Mouse (Mus musculus) frontal cortex, adult (tissue): ENCODE results near the gene Cstl1.
"Not testable (repeated sequence)": the region's sequence is repeated elsewhere in the genome, so short reads cannot be mapped to it uniquely, and the experiment has no call there.

ENCODE experiments used
- ATAC-seq: cut with Nextera tagmentation; 2 replicates; pipeline ENCODE4 v1.9.2; 2017; ENCODE audit warnings: mild to moderate bottlenecking, moderate library complexity, mixed read lengths; ENCODE audit not compliant: low TSS enrichment

Cstl1 gene

GRCm38 (mm10) chr2:148750058-148750457 is at the start of gene Cstl1:
Gene Cstl1, plus strand, starts transcription at chr2:148750358.
- no peak for ATAC-seq

GRCm38 (mm10) chr2:148706409-148707201 is 43.6 kb upstream of the Cstl1 start:
- ATAC-seq = peak; percentile 71

DNA sequence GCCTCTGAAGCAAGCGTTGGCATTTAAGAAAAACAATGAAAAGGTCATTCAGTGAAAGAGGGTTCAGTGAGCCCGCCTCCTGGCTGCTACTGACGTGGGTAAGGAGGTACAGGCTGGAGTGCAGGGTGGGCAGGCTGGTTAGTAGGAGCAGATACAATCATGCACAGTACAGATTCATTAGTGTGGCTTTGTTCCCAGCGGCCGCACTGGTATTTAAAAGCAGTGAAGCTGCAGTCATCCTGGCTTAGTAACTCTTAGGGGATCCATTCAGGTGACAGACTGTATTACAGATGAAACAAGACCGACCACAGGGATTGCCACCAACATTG is 43.0 kb upstream of the Cstl1 start:
- no peak for ATAC-seq

GRCm38 (mm10) chr2:148712326-148712725 is 37.8 kb upstream of the Cstl1 start:
- no peak for ATAC-seq

DNA sequence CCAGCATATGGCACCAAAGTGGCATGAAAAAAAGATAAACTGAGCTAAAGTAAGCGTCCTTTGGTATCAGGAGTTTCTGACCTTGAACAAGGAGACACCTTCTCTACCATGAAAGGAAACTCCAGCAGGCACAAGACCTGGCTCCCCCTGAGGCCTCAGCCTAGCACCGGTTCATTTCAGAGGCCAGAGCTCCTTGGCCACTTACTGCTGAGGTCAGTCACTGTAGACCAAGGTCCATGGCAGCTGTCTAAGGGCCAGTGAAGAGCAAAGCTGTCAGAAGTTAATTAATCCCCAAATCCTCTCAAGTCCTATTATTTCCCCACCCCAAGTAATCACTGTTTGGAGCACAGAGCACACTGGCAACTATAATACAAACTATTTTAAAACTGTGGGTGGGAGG is 33.1 kb upstream of the Cstl1 start:
- peak; percentile 25; the same call in 1 of the 2 replicates for ATAC-seq

- no peak for ATAC-seq
Measured at GRCm38 (mm10) chr2:148719271-148719995, 30.7 kb upstream of the Cstl1 start.

DNA sequence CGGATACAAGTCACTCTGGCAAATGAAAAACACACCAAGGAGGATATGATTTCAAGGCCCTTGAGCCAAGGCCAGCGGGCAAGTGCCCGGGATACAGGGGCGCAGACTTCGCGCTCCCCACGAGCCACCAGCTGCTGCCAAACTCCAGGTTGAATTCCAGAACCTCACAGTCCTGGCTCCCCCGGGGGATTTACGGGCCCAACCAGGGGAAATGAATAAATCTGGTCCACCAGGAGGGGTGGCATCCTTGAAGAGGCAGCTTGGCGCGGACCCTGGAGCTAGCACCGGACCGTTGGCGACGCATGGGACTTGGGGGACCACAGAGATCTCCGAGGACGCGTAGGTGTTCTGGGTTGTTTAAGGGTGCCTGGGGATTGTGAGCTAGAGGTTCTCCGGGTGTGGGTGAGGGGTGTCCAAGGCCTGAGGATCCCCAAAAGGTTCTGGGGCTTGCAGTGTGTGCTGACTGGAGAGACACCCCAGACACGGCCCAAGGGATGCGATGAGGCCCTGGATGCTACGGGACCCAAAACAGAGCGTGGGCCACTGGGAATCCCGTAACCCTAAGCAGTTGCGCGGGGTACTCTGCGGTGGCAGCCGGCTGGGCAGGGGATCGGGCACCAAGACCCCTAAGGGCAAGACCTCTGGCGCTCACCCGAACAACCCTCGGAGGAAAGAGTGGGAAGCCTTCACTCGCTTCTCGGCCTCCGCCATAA is 18.4 kb upstream of the Cstl1 start:
- peak; percentile 33 for ATAC-seq

- peak; percentile 92 for ATAC-seq
Measured at GRCm38 (mm10) chr2:148732327-148733000, 17.7 kb upstream of the Cstl1 start, which contains the start of gene Napb. Gene Napb, minus strand, starts transcription at chr2:148732467.

GRCm38 (mm10) chr2:148743001-148743400 is 7.2 kb upstream of the Cstl1 start:
- ATAC-seq = peak; percentile 96

DNA sequence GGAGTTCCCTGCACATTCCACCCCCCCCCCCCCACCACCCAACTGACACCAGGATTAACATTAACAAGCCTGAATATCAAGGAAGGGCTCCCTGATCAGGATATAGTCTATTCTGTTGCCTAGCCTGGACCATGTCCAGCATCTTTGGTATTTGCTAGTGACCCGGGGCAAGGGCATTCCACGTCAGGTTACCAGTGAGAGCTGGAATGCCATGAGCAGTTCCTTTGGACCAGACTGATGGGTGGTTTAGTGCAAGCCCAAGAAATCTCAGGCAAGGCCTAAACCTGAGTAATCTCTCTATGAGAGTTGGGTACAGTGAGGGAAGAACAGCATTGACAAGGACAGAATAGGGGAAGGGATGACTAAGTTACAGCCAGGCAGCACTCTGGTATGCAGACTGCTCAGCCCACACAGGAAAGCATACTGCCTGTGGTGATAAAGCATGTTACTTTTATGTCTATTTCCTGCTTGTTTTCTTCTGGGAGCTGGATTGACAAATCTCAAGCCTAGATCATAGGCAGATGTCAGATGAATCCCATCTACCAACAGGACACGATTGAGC is 6.2 kb upstream of the Cstl1 start:
- ATAC-seq = peak; percentile 89

GRCm38 (mm10) chr2:148751893-148752813 is 2.0 kb downstream of the Cstl1 start:
- peak; percentile 95 for ATAC-seq

GRCm38 (mm10) chr2:148754310-148754846 is 4.2 kb downstream of the Cstl1 start:
- ATAC-seq = no peak

DNA sequence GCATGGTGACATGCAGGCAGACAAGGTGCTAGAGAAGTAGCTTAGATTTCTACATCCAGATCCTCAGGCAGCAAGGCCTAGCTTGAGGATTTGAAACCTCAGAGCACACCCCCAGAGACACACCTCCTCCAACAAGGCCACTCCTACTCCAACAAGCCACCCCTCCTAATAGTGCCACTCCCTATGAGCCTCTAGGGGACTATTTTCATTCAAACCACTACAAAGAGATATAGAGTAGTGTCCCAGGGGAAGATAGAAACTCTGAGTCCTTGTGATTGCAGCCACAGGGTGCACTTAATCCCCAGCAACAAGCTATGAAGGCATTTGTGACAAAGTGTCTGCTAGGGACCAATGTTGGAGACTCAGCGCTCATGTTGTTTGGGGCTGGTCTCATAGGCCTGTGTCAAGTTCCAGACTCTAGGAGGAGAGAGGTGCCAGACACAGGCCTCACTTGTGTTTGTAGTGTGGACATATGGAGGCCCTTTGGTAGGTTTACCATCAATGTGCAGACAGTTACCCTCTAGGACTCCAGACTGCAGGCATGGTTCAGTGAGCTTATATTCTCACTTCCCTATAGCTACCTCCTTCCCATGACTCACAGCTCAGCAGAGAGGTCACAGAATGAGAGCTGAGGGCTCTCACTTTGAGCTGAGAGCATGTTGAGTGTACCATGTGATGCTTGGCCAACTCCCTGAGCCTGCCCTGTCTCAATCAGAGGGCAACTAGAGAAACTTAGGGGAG is 13.7 kb downstream of the Cstl1 start:
- ATAC-seq = no peak

DNA sequence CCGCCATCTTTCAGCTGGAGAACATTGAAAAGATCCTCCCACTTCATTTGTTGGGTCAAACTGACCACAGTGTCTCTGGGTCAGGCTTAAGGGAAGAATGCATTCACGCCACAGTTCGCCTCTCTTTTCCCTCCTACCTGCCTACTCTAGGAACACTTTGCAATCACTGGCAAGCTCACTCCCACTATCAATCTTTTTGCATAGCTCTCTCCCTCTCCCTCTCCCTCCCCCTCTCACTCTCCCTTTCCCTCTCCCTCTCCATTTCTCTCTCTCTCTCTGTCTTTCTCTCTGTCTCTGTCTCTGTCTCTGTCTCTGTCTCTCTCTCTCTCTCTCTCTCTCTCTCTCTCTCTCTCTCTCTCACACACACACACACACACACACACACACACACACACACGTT is 21.2 kb downstream of the Cstl1 start, which contains the start of gene Cst11:
TSS of gene Cst11 (minus strand) at position 101 of the 400 bp plus-strand sequence.
- not testable (repeated sequence) for ATAC-seq

- ATAC-seq = no peak
Measured at GRCm38 (mm10) chr2:148781709-148782108, 31.6 kb downstream of the Cstl1 start, which contains the start of gene 8030411F24Rik. Gene 8030411F24Rik, plus strand, starts transcription at chr2:148782009.

- ATAC-seq = no peak
Measured at GRCm38 (mm10) chr2:148789142-148789541, 39.0 kb downstream of the Cstl1 start, which contains the start of gene Cst12. Gene Cst12, plus strand, starts transcription at chr2:148789361.

DNA sequence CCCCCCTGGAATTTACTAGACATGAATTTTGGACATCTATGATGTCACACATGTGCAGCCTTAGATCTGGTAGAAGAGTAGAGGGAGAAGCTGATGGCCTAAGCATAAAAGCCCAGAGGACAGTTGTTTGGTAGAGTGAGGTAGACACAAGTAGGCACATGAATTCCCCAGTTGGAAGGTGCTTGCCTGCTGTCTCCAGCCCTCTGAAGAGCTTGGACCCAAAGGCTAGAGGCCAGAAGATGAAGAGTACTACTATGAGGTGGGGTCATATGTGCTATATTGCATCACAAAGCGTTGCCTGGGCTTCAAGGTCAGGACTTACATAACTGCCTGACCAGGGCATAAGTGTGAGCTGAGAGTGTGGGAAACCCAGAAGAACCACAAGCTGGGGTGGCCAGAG is 48.3 kb downstream of the Cstl1 start, which contains the start of gene Cst8:
TSS of gene Cst8 (plus strand) at position 301 of the 400 bp plus-strand sequence.
- no peak for ATAC-seq

DNA sequence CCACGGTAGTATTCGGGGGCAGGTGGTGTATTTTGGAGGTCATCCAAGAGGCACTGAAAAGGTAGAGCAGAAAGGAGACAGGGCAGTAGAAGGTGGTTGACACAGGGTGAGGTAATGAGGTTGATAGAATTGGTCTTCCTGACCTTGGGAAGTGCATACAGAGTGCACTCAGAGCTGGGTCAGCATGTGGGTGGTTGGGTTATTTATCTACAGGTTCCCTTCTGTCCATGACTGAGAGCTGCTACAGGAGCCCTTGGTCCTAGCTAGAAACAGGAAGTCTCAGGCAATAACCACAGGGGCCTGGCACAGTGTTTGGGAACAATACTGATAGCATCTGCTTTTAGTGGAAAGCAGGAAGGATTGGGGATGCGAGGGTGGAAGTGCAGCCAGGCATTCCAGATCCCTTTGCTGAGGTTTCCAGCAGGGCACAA is 51.3 kb downstream of the Cstl1 start:
- ATAC-seq = no peak
